Mouse (Mus musculus) ES-E14 (cell line): Measurements from ENCODE around the gene Snrpg.

Source experiments
- CHD2 ChIP-seq: IDR thresholded peaks from 2 replicates; pipeline ENCODE4 v1.6.1; 2014; ENCODE audit warnings: mild to moderate bottlenecking, low read depth, low read length, inconsistent platforms
- HCFC1 ChIP-seq: IDR thresholded peaks from 2 replicates; pipeline ENCODE4 v1.6.1; 2012; ENCODE audit warnings: low read length, inconsistent platforms, borderline replicate concordance; ENCODE audit not compliant: insufficient read depth
- MAFK ChIP-seq: IDR thresholded peaks from 2 replicates; pipeline ENCODE4 v1.6.1; 2014; ENCODE audit warnings: mild to moderate bottlenecking, low read depth, low read length, inconsistent platforms; ENCODE audit not compliant: insufficient read depth
- ZNF384 ChIP-seq: IDR thresholded peaks from 2 replicates; pipeline ENCODE4 v1.6.1; 2012; ENCODE audit warnings: low read depth, low read length, inconsistent platforms

- TF ChIP-seq ZNF384 (no peak), CHD2 (no peak), MAFK (no peak), HCFC1 (no peak)
These were observed 14.4 kb downstream of the Snrpg start for GRCm38 (mm10) chr6:86385362-86386104.
